Mouse (Mus musculus): ENCODE data around the gene Nek1.

DNA sequence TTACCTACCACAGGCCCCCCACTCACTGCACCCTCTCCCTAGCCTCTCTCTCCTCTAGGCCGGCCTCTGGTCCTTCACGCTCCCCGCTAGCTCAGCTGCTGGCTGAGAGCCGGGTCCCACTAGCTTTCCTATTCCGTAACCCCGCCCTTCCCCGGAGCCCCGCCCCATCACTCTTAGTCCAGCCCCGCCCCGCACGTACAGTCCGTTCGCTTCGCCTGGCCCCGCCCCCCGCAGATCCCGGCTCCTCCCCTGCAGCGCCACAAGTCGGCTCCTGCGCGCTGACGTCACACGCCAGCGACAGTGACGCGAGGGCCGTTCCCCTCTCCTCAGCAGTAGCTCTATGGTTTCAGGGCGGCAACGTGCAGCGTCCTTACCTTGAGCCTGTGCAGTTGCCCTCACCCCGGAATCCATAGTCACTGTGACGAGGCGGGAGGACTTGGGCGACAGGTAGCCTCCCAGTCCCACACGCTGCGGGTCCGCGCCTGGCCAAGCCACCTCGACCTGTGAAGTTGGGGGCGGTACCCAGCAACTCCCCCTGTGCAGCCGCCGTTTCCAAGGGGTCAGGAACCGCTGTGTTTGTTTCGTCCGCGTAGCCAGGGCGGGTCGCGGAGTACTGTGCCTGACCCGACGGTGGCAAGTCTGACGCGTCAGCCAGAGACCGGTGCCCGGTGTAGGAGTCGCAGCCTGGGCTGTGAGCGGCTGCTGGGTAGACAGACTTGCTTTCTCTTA lies at the start of gene Nek1:
- TF ChIP-seq CTCF (IDR thresholded peaks at IDR 0.05; ENCODE audit: insufficient read depth, low read length) = no peak
- TF ChIP-seq POLR2A (IDR thresholded peaks at IDR 0.05; ENCODE audit: borderline replicate concordance, extremely low read depth, low read depth, low read length) = peak; percentile 88; the same call in 1 of the 2 replicates

Measured in lung, adult 2 months (tissue).